In the genomic region with DNA sequence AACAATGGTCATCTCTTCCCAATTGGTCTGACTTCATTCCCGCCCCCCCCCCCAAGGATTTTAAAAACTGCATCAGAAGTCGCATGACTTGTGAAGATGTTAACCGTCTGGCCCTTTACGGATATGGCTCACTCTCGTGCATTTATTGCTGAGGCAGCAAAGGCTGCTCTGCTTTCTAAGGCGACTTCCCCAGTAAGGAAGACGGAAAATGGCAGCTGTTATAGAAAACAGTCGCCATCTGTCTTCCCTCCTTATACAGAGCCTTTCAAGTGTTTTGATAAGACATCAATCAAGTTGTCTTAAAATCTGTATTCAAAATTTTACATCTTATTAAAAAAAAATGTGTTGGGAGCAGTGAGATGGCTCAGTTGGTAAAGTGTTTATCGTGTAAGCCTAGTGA, we compare ENCODE assay signal across 4 mouse cellular contexts.
"Had no signal": no experiment of that assay in that cellular context is flagged by ENCODE, and none has a peak within 500 bp of the region (broad histone marks: within the 10 kb centered on the region; RNA-seq: fewer than 3 reads in every experiment).

No protein-coding gene starts in this region.

- H3K27ac ChIP-seq: kidney, embryonic 15.5 days; limb, embryonic 13.5 days; liver, embryonic 14.5 days had no signal

- H3K4me3 ChIP-seq: kidney, embryonic 15.5 days; limb, embryonic 13.5 days; midbrain, embryonic 12.5 days had no signal

- H3K36me3 ChIP-seq: kidney, embryonic 15.5 days; limb, embryonic 13.5 days; midbrain, embryonic 12.5 days had no signal

- H3K9me3 ChIP-seq: kidney, embryonic 15.5 days; limb, embryonic 13.5 days; midbrain, embryonic 12.5 days had no signal

- H3K4me1 ChIP-seq: kidney, embryonic 15.5 days had no signal

- H3K27me3 ChIP-seq: kidney, embryonic 15.5 days; limb, embryonic 13.5 days; midbrain, embryonic 12.5 days had no signal

- H3K4me2 ChIP-seq: kidney, embryonic 15.5 days had no signal

- H3K9ac ChIP-seq: kidney, embryonic 15.5 days; limb, embryonic 13.5 days; liver, embryonic 14.5 days; midbrain, embryonic 12.5 days had no signal
